In genomic region chr12:24686038-24686695, GRCm38 (mm10) we compare ENCODE assay signal across 19 mouse cellular contexts. TPM values are rescaled to one million over a fixed set of nuclear protein-coding genes. Genes with fewer than 3 reads are reported as not detected.
DNase-seq lines count a peak whose midpoint lies in the region; ATAC-seq lines count a peak whose summit lies in the region.
"Had no signal": no experiment of that assay in that cellular context is flagged by ENCODE, and none has a peak within 500 bp of the region (broad histone marks: within the 10 kb centered on the region; RNA-seq: fewer than 3 reads in every experiment).

No protein-coding gene starts in this region.

- peaks cover 21% of the 10 kb centered on the region for H3K4me1 ChIP-seq in intestine, embryonic 15.5 days (replicated peaks)
- H3K4me1 ChIP-seq in liver, embryonic 16.5 days (ENCODE audit: control insufficient read depth, low read depth, low read length) = peaks cover 8% of the 10 kb centered on the region

- peak; percentile 92 for ATAC-seq in intestine, embryonic 15.5 days
- peak; percentile 87 for ATAC-seq in liver, embryonic 16.5 days (ENCODE audit: low read depth)
- no peak for ATAC-seq in inflammation-experienced regulatory T-cells, adult 6 months
- ATAC-seq: forebrain, embryonic 14.5 days had no signal

- 0 out of 2 replicates have a peak overlapping the region, but pooled peaks have one; percentile 27 for H3K27ac ChIP-seq in intestine, embryonic 15.5 days
- H3K27ac ChIP-seq in liver, embryonic 16.5 days (ENCODE audit: low read length) = peak overlapping the region; percentile 73
- H3K27ac ChIP-seq: heart, embryonic 15.5 days; hindbrain, embryonic 14.5 days; limb, embryonic 12.5 days had no signal

- WGBS in intestine, embryonic 15.5 days = 42% methylated on average over 6 of the region's 6 CpGs
- 50% methylated on average over 6 of the region's 6 CpGs for WGBS in liver, embryonic 16.5 days (ENCODE audit: insufficient replicate concordance)

- peak; percentile 68 for DNase-seq in kidney, adult 18-20 months
- peak; percentile 78 for DNase-seq in kidney, postnatal 14 days
- DNase-seq in retina, embryonic 14.5 days (ENCODE audit: low spot score) = no peak
- DNase-seq in adrenal gland, adult 8-10 months = no peak
- no peak for DNase-seq in cerebellum, adult 18-20 months
- DNase-seq: adrenal gland, adult 2 months; cerebellum, adult 9-11 months; heart, adult 11 months; right cerebral cortex, postnatal 14 days; thymus, postnatal 25 days had no signal

- no peaks in the 10 kb centered on the region for H3K9me3 ChIP-seq in intestine, embryonic 15.5 days
- H3K9me3 ChIP-seq in liver, embryonic 16.5 days (replicated peaks; ENCODE audit: control insufficient read depth, low read length) = no peaks in the 10 kb centered on the region
- H3K9me3 ChIP-seq: G1E; heart, embryonic 15.5 days; limb, embryonic 12.5 days had no signal

- peaks cover 3% of the 10 kb centered on the region; the same call in 1 of the 2 replicates for H3K27me3 ChIP-seq in intestine, embryonic 15.5 days (replicated peaks)
- H3K27me3 ChIP-seq in liver, embryonic 16.5 days (ENCODE audit: control insufficient read depth, insufficient read depth, low read depth, low read length) = peaks cover 22% of the 10 kb centered on the region

- peak overlapping the region; percentile 45 for H3K4me2 ChIP-seq in intestine, embryonic 15.5 days (replicated peaks)
- no peak overlapping the region; the same call in 1 of the 2 replicates for H3K4me2 ChIP-seq in liver, embryonic 16.5 days (ENCODE audit: low read depth, low read length)
- H3K4me2 ChIP-seq: heart, embryonic 15.5 days; hindbrain, embryonic 14.5 days; limb, embryonic 12.5 days had no signal

- H3K9ac ChIP-seq in intestine, embryonic 15.5 days = no peak overlapping the region
- no peak overlapping the region for H3K9ac ChIP-seq in liver, embryonic 16.5 days (ENCODE audit: low read depth, low read length)
- H3K9ac ChIP-seq: heart, embryonic 15.5 days; hindbrain, embryonic 14.5 days; limb, embryonic 12.5 days had no signal

- H3K36me3 ChIP-seq in intestine, embryonic 15.5 days = no peaks in the 10 kb centered on the region
- H3K36me3 ChIP-seq in liver, embryonic 16.5 days (ENCODE audit: control insufficient read depth, insufficient read depth) = no peaks in the 10 kb centered on the region
- H3K36me3 ChIP-seq: G1E; heart, embryonic 15.5 days; limb, embryonic 12.5 days had no signal

- no peak overlapping the region for H3K4me3 ChIP-seq in intestine, embryonic 15.5 days (replicated peaks)
- no peak overlapping the region for H3K4me3 ChIP-seq in liver, embryonic 16.5 days (ENCODE audit: low read depth, low read length)
- H3K4me3 ChIP-seq: heart, embryonic 15.5 days; limb, embryonic 12.5 days had no signal

RNA-seq across cellular contexts. Expression of gene Cys1, which starts 4.6 kb away (rescaled TPM):
- polyA plus RNA-seq in intestine, embryonic 15.5 days (2015; fragmentation: Nextera tagmentation; extraction: Ambion mirVana) = 2.1 and 2.3 TPM in 2 replicates
- 0.37 and 0.67 TPM in 2 replicates for polyA plus RNA-seq in liver, embryonic 16.5 days (2015; fragmentation: Nextera tagmentation; extraction: Ambion mirVana)
- not detected for polyA plus RNA-seq in inflammation-experienced regulatory T-cells, adult 6 months (2017; shearing (Covaris generic))
- total RNA-seq in adrenal gland, adult 8-10 months (2022) = 1 to 10 TPM; 4.2 to 6.5 (median 6.4) TPM
- total RNA-seq: G1E; megakaryocyte progenitor cell, adult 5-6 weeks had no signal
- polyA plus RNA-seq: G1E had no signal

RNA-seq across cellular contexts. Expression of gene Rrm2, which starts 21.9 kb away (rescaled TPM):
- polyA plus RNA-seq in intestine, embryonic 15.5 days (2015; fragmentation: Nextera tagmentation; extraction: Ambion mirVana) = 161 and 178 TPM in 2 replicates
- 418 and 451 TPM in 2 replicates for polyA plus RNA-seq in liver, embryonic 16.5 days (2015; fragmentation: Nextera tagmentation; extraction: Ambion mirVana)
- polyA plus RNA-seq in inflammation-experienced regulatory T-cells, adult 6 months (2017; shearing (Covaris generic)) = 100 to 1,000 TPM in 1 of 3 experiments, 10 to 100 TPM in 2; 41.3 to 492 (median 44.8) TPM
- total RNA-seq in adrenal gland, adult 8-10 months (2022) = 10 to 100 TPM in 1 of 4 experiments, 1 to 10 TPM in 3; 4.9 to 10.4 (median 6.8) TPM

RNA-seq across cellular contexts. Expression of gene Klf11, which starts 35.1 kb away (rescaled TPM):
- 8.9 and 10.9 TPM in 2 replicates for polyA plus RNA-seq in intestine, embryonic 15.5 days (2015; fragmentation: Nextera tagmentation; extraction: Ambion mirVana)
- polyA plus RNA-seq in liver, embryonic 16.5 days (2015; fragmentation: Nextera tagmentation; extraction: Ambion mirVana) = 9.3 and 9.7 TPM in 2 replicates
- 1 to 10 TPM; 2.3 to 3.6 (median 2.7) TPM for polyA plus RNA-seq in inflammation-experienced regulatory T-cells, adult 6 months (2017; shearing (Covaris generic))
- total RNA-seq in adrenal gland, adult 8-10 months (2022) = 10 to 100 TPM; 10.9 to 15.3 (median 13.7) TPM

Comparison
In these comparisons a context has a peak if more than half of its experiments do, and no peak if none do; other contexts are left out.
1. DNase-seq: peak in kidney, adult 18-20 months (single experiment) and kidney, postnatal 14 days (single experiment); none in retina, embryonic 14.5 days (single experiment), adrenal gland, adult 8-10 months (single experiment) and cerebellum, adult 18-20 months (0 of 2).